Mouse (Mus musculus): ENCODE results near the gene Kirrel3. TPM values are rescaled to one million over a fixed set of nuclear protein-coding genes. Genes with fewer than 3 reads are reported as not detected.

Gene Kirrel3
- 1 to 10 TPM; 1.3 to 1.7 TPM for total RNA-seq (2021)

- DNase-seq = peak; percentile 53 to 70
These were observed at the start of gene Kirrel3 for GRCm38 (mm10) chr9:34485759-34486431. Kirrel3 (plus strand) TSS chr9:34485894.

GRCm38 (mm10) chr9:34440721-34441120, 45.0 kb upstream of the Kirrel3 start:
- intact Hi-C loops (cut with DNase I) = no loop called here
- no peak for DNase-seq

More at GRCm38 (mm10) chr9:34485759-34486431, at the start of gene Kirrel3:
- intact Hi-C loops (cut with DNase I) = loop anchor here (5.0 kb wide), 2 partner anchors 434 to 1224 kb away; no protein-coding TSS in a partner anchor

- intact Hi-C loops (cut with DNase I) = no loop called here
- DNase-seq = no peak
These were observed 41.7 kb upstream of the Kirrel3 start for GRCm38 (mm10) chr9:34443950-34444349.

GRCm38 (mm10) chr9:34446497-34447350, 39.0 kb upstream of the Kirrel3 start:
- intact Hi-C loops (cut with DNase I) = no loop called here
- no peak for DNase-seq

- intact Hi-C loops (cut with DNase I) = no loop called here
- no peak for DNase-seq
These were observed 38.0 kb upstream of the Kirrel3 start for GRCm38 (mm10) chr9:34447736-34448135.

- intact Hi-C loops (cut with DNase I) = no loop called here
These were observed 37.2 kb upstream of the Kirrel3 start for GRCm38 (mm10) chr9:34448467-34448866.

GRCm38 (mm10) chr9:34458189-34458588, 27.5 kb upstream of the Kirrel3 start:
- intact Hi-C loops (cut with DNase I) = no loop called here
- DNase-seq = no peak

More at GRCm38 (mm10) chr9:34448467-34448866, 37.2 kb upstream of the Kirrel3 start:
- peak; percentile 15 to 41 for DNase-seq

GRCm38 (mm10) chr9:34459968-34460367, 25.7 kb upstream of the Kirrel3 start:
- intact Hi-C loops (cut with DNase I) = no loop called here
- DNase-seq = no peak

GRCm38 (mm10) chr9:34463666-34464065, 22.0 kb upstream of the Kirrel3 start:
- no peak for DNase-seq
- intact Hi-C loops (cut with DNase I) = no loop called here

GRCm38 (mm10) chr9:34466058-34466457, 19.6 kb upstream of the Kirrel3 start:
- intact Hi-C loops (cut with DNase I) = no loop called here
- no peak for DNase-seq

- DNase-seq = no peak
- intact Hi-C loops (cut with DNase I) = no loop called here
These were observed 16.5 kb upstream of the Kirrel3 start for GRCm38 (mm10) chr9:34469180-34469579.

GRCm38 (mm10) chr9:34476206-34476605, 9.5 kb upstream of the Kirrel3 start:
- no peak for DNase-seq
- intact Hi-C loops (cut with DNase I) = no loop called here

- intact Hi-C loops (cut with DNase I) = no loop called here
- DNase-seq = no peak
These were observed 7.2 kb upstream of the Kirrel3 start for GRCm38 (mm10) chr9:34478494-34478893.

- intact Hi-C loops (cut with DNase I) = no loop called here
These were observed 2.5 kb upstream of the Kirrel3 start for GRCm38 (mm10) chr9:34483236-34483635.

GRCm38 (mm10) chr9:34484665-34485064, 1.0 kb upstream of the Kirrel3 start:
- DNase-seq = no peak
- intact Hi-C loops (cut with DNase I) = loop anchor here (5.0 kb wide), 2 partner anchors 432 to 1222 kb away; no protein-coding TSS in a partner anchor

More at GRCm38 (mm10) chr9:34483236-34483635, 2.5 kb upstream of the Kirrel3 start:
- no peak for DNase-seq

- DNase-seq = no peak
- intact Hi-C loops (cut with DNase I) = loop anchor here (5.0 kb wide), 2 partner anchors 436 to 1226 kb away; no protein-coding TSS in a partner anchor
These were observed 2.6 kb downstream of the Kirrel3 start for GRCm38 (mm10) chr9:34488267-34488666.

GRCm38 (mm10) chr9:34488700-34489315, 3.1 kb downstream of the Kirrel3 start:
- intact Hi-C loops (cut with DNase I) = loop anchor here (5.0 kb wide), 2 partner anchors 437 to 1227 kb away; no protein-coding TSS in a partner anchor
- peak; percentile 42 to 47 for DNase-seq

GRCm38 (mm10) chr9:34489316-34489710, 3.6 kb downstream of the Kirrel3 start:
- intact Hi-C loops (cut with DNase I) = loop anchor here (5.0 kb wide), 2 partner anchors 437 to 1227 kb away; no protein-coding TSS in a partner anchor
- DNase-seq = no peak

- intact Hi-C loops (cut with DNase I) = loop anchor here (5.0 to 10.0 kb wide), 3 partner anchors 165 to 1227 kb away; no protein-coding TSS in a partner anchor
These were observed 4.1 kb downstream of the Kirrel3 start for GRCm38 (mm10) chr9:34489760-34490159.

GRCm38 (mm10) chr9:34492121-34492520, 6.4 kb downstream of the Kirrel3 start:
- no peak for DNase-seq
- intact Hi-C loops (cut with DNase I) = loop anchor here (10.0 kb wide), 1 partner anchor 163 kb away; no protein-coding TSS in a partner anchor

More at GRCm38 (mm10) chr9:34489760-34490159, 4.1 kb downstream of the Kirrel3 start:
- no peak for DNase-seq

Measured in heart, postnatal 10 days (tissue).